Mouse (Mus musculus) ZHBTc4 (cell line): ENCODE data around the gene Tomm20.

ENCODE experiments used
- DNase-seq: peaks from one replicate; pipeline ENCODE4 v3.0.0-alpha.2; 2011; ENCODE audit warnings: low read depth, low spot score

Tomm20 gene

GRCm38 (mm10) chr8:126962871-126963270 lies 17.2 kb upstream of the Tomm20 start:
- DNase-seq = no peak

- DNase-seq = no peak
Observed at GRCm38 (mm10) chr8:126961516-126961915, 15.9 kb upstream of the Tomm20 start.

- DNase-seq = no peak
Observed at GRCm38 (mm10) chr8:126951900-126952636, 6.4 kb upstream of the Tomm20 start.

- DNase-seq = peak; percentile 45
Observed at GRCm38 (mm10) chr8:126949527-126949926, 3.9 kb upstream of the Tomm20 start.

GRCm38 (mm10) chr8:126946444-126946843 lies 800 bp upstream of the Tomm20 start:
- DNase-seq = peak; percentile 34

GRCm38 (mm10) chr8:126944781-126945691 lies 608 bp downstream of the Tomm20 start:
- peak; percentile 73 for DNase-seq

GRCm38 (mm10) chr8:126943565-126943964 lies 2.1 kb downstream of the Tomm20 start:
- DNase-seq = peak; percentile 39

GRCm38 (mm10) chr8:126937337-126937736 lies 8.3 kb downstream of the Tomm20 start:
- no peak for DNase-seq

GRCm38 (mm10) chr8:126935932-126936331 lies 9.7 kb downstream of the Tomm20 start:
- DNase-seq = peak; percentile 51

GRCm38 (mm10) chr8:126935387-126935786 lies 10.3 kb downstream of the Tomm20 start:
- no peak for DNase-seq

GRCm38 (mm10) chr8:126932656-126933055 lies 13.0 kb downstream of the Tomm20 start:
- DNase-seq = peak; percentile 26

- peak; percentile 58 for DNase-seq
Observed at GRCm38 (mm10) chr8:126932249-126932648, 13.4 kb downstream of the Tomm20 start.

- DNase-seq = peak; percentile 87
Observed at GRCm38 (mm10) chr8:126931720-126932119, 13.9 kb downstream of the Tomm20 start.

- DNase-seq = peak; percentile 90
Observed at GRCm38 (mm10) chr8:126929607-126930161, 16.0 kb downstream of the Tomm20 start.

- peak; percentile 30 for DNase-seq
Observed at GRCm38 (mm10) chr8:126928755-126929505, 16.7 kb downstream of the Tomm20 start.

- peak; percentile 54 for DNase-seq
Observed at GRCm38 (mm10) chr8:126928028-126928427, 17.6 kb downstream of the Tomm20 start.

- DNase-seq = peak; percentile 42
Observed at GRCm38 (mm10) chr8:126927058-126927457, 18.6 kb downstream of the Tomm20 start.

GRCm38 (mm10) chr8:126922981-126923380 lies 22.7 kb downstream of the Tomm20 start:
- no peak for DNase-seq

- DNase-seq = no peak
Observed at GRCm38 (mm10) chr8:126921432-126921831, 24.2 kb downstream of the Tomm20 start.

- DNase-seq = peak; percentile 85
Observed at GRCm38 (mm10) chr8:126920845-126921244, 24.8 kb downstream of the Tomm20 start.

- DNase-seq = no peak
Observed at GRCm38 (mm10) chr8:126920386-126920785, 25.3 kb downstream of the Tomm20 start.
